Mouse (Mus musculus) cerebellum, adult 9-11 months (tissue): ENCODE measurements around the gene Med13l.

Experiments used
- DNase-seq: peaks from one replicate; pipeline ENCODE4 v3.0.0; 2022

The Med13l gene

GRCm38 (mm10) chr5:118747026-118747425 lies 186.5 kb downstream of the Med13l start:
- no peak for DNase-seq

GRCm38 (mm10) chr5:118751446-118752179 lies 191.1 kb downstream of the Med13l start:
- DNase-seq: peak; percentile 20

- DNase-seq: peak; percentile 7
Observed at GRCm38 (mm10) chr5:118752868-118753267, 192.4 kb downstream of the Med13l start.

- peak; percentile 62 for DNase-seq
Observed at GRCm38 (mm10) chr5:118753471-118754044, 193.1 kb downstream of the Med13l start.

- DNase-seq: peak; percentile 58
Observed at GRCm38 (mm10) chr5:118754191-118754759, 193.8 kb downstream of the Med13l start.

GRCm38 (mm10) chr5:118756078-118756477 lies 195.6 kb downstream of the Med13l start:
- DNase-seq: no peak

GRCm38 (mm10) chr5:118757396-118758301 lies 197.2 kb downstream of the Med13l start:
- DNase-seq: no peak

- no peak for DNase-seq
Observed at GRCm38 (mm10) chr5:118760986-118761385, 200.5 kb downstream of the Med13l start.

GRCm38 (mm10) chr5:118762499-118763185 lies 202.2 kb downstream of the Med13l start:
- DNase-seq: no peak

GRCm38 (mm10) chr5:118763353-118763752 lies 202.9 kb downstream of the Med13l start:
- DNase-seq: no peak

GRCm38 (mm10) chr5:118769143-118769542 lies 208.7 kb downstream of the Med13l start:
- no peak for DNase-seq

GRCm38 (mm10) chr5:118773866-118774265 lies 213.4 kb downstream of the Med13l start:
- DNase-seq: no peak

- DNase-seq: no peak
Observed at GRCm38 (mm10) chr5:118776396-118776795, 215.9 kb downstream of the Med13l start.

- peak; percentile 51 for DNase-seq
Observed at GRCm38 (mm10) chr5:118781598-118781997, 221.1 kb downstream of the Med13l start.

GRCm38 (mm10) chr5:118782139-118782538 lies 221.7 kb downstream of the Med13l start:
- DNase-seq: no peak

- no peak for DNase-seq
Observed at GRCm38 (mm10) chr5:118789226-118789625, 228.7 kb downstream of the Med13l start.

- no peak for DNase-seq
Observed at GRCm38 (mm10) chr5:118789776-118790175, 229.3 kb downstream of the Med13l start.

- no peak for DNase-seq
Observed at GRCm38 (mm10) chr5:118797811-118798210, 237.3 kb downstream of the Med13l start.

GRCm38 (mm10) chr5:118801592-118801991 lies 241.1 kb downstream of the Med13l start:
- no peak for DNase-seq

GRCm38 (mm10) chr5:118802036-118802435 lies 241.6 kb downstream of the Med13l start:
- DNase-seq: no peak

GRCm38 (mm10) chr5:118808946-118809345 lies 248.5 kb downstream of the Med13l start:
- no peak for DNase-seq

- no peak for DNase-seq
Observed at GRCm38 (mm10) chr5:118809588-118809987, 249.1 kb downstream of the Med13l start.

GRCm38 (mm10) chr5:118811690-118812089 lies 251.2 kb downstream of the Med13l start:
- no peak for DNase-seq
